Mouse (Mus musculus): ENCODE data around the gene Dock7. TPM values are rescaled to one million over a fixed set of nuclear protein-coding genes. Genes with fewer than 3 reads are reported as not detected.

Dock7 gene
- polyA plus RNA-seq, 1 experiment from 2014 or later: 41.7 TPM

DNA sequence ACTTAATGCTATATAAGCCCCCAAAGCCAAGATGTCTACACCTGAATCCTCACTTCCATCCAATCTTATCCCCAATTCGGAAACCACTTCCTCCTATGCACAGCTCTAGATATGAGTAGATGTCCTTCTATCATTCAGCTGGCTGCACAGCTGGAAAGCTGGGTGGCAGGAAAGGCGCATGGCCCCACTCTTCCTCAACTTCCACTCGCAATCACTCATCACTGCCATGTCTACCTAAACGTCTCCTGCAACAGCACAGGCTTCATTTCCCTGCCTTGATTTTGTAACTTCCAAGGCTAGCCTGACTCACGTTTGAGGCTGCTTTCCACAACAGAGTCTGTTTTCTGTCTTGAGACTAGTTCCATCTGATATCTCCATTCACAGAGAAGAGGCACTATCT is 1.7 kb downstream of the Dock7 start:
- Histone ChIP-seq H3K9ac (no peak overlapping the region), H3K4me3 (replicated peaks) (peak overlapping the region; percentile 18; the same call in 1 of the 2 replicates), H3K4me1 (peaks cover 21% of the 10 kb centered on the region), H3K4me2 (peak overlapping the region; percentile 45), H3K9me3 (no peaks in the 10 kb centered on the region), H3K27ac (no peak overlapping the region), H3K36me3 (no peaks in the 10 kb centered on the region), H3K27me3 (replicated peaks) (no peaks in the 10 kb centered on the region)
- 32% methylated on average over 5 of the region's 5 CpGs for WGBS
- no peak for ATAC-seq (ENCODE audit: insufficient read depth, low FRiP score, low read depth)

- H3K27me3 ChIP-seq (replicated peaks): no peaks in the 10 kb centered on the region
- ATAC-seq (ENCODE audit: insufficient read depth, low FRiP score, low read depth): 0 out of 2 replicates have a peak, but pooled peaks have one; percentile 41
- no peaks in the 10 kb centered on the region for H3K9me3 ChIP-seq
- 64% methylated on average over 9 of the region's 9 CpGs for WGBS
- no peak overlapping the region for H3K9ac ChIP-seq
- H3K36me3 ChIP-seq: no peaks in the 10 kb centered on the region
- peak overlapping the region; percentile 9; the same call in 1 of the 2 replicates for H3K4me2 ChIP-seq
- peak overlapping the region; percentile 69 for H3K27ac ChIP-seq
- H3K4me3 ChIP-seq (replicated peaks): no peak overlapping the region
- H3K4me1 ChIP-seq: peaks cover 17% of the 10 kb centered on the region; the same call in 1 of the 2 replicates
Observed at GRCm38 (mm10) chr4:99115797-99116196, 4.9 kb downstream of the Dock7 start.

GRCm38 (mm10) chr4:99111670-99112069 is 9.0 kb downstream of the Dock7 start:
- Histone ChIP-seq H3K27me3 (replicated peaks) (no peaks in the 10 kb centered on the region), H3K4me2 (no peak overlapping the region), H3K4me3 (replicated peaks) (no peak overlapping the region), H3K36me3 (no peaks in the 10 kb centered on the region), H3K9ac (no peak overlapping the region), H3K4me1 (peaks cover 16% of the 10 kb centered on the region; the same call in 1 of the 2 replicates), H3K27ac (no peak overlapping the region), H3K9me3 (no peaks in the 10 kb centered on the region)
- no peak for ATAC-seq (ENCODE audit: insufficient read depth, low FRiP score, low read depth)
- WGBS: 78% methylated on average over 3 of the region's 3 CpGs

DNA sequence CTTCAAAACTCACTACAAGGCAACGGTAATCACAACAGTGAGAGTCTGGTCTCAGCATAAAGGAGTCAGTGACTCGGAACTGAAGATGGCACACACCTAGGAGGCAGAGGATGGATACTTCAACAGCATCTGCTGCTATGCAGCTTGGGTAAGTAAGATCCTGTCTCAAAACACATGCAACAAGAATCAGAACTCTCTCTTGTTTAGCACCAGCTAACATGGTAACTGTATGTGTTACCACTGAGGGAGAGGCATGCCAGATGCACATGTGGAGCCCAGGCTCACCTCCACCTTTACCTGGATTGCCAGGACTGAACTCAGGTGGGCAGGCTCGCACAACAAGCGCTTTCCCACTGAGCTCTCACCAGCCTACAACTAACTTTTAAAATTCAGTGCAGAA is 11.9 kb downstream of the Dock7 start:
- ATAC-seq (ENCODE audit: insufficient read depth, low FRiP score, low read depth): no peak
- H3K27me3 ChIP-seq (replicated peaks): no peaks in the 10 kb centered on the region
- no peak overlapping the region for H3K27ac ChIP-seq
- H3K36me3 ChIP-seq: no peaks in the 10 kb centered on the region
- H3K9me3 ChIP-seq: no peaks in the 10 kb centered on the region
- H3K9ac ChIP-seq: no peak overlapping the region
- no peak overlapping the region for H3K4me3 ChIP-seq (replicated peaks)
- peaks cover 16% of the 10 kb centered on the region; the same call in 1 of the 2 replicates for H3K4me1 ChIP-seq
- WGBS: 89% methylated on average over 4 of the region's 4 CpGs
- H3K4me2 ChIP-seq: no peak overlapping the region

DNA sequence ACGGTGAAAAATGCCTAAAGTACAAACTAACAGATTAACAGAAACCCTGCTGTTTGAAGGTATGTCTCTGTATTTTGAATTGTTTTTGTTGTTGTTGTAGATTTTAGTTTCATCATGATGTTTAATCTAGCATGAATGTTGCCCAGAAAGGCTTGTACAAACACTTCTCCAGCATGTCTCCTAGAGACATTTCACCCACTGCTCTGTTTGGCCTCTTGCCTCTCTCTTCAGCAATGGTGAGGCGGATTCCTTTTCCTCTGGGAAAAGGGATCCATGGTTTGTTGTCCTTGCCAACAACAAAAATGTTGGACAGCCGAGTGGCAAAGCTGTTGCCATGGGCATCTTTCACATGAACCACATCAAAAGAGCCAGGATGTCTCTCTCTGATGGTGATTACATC is 17.9 kb downstream of the Dock7 start:
- Histone ChIP-seq H3K4me1 (peaks cover 6% of the 10 kb centered on the region; the same call in 1 of the 2 replicates), H3K4me2 (no peak overlapping the region), H3K27ac (no peak overlapping the region), H3K36me3 (no peaks in the 10 kb centered on the region), H3K4me3 (replicated peaks) (no peak overlapping the region), H3K9me3 (no peaks in the 10 kb centered on the region), H3K27me3 (replicated peaks) (no peaks in the 10 kb centered on the region), H3K9ac (no peak overlapping the region)
- no peak for ATAC-seq (ENCODE audit: insufficient read depth, low FRiP score, low read depth)
- 83% methylated on average over 3 of the region's 3 CpGs for WGBS

GRCm38 (mm10) chr4:99100724-99101123 is 20.0 kb downstream of the Dock7 start:
- 83% methylated on average over 7 of the region's 7 CpGs for WGBS
- Histone ChIP-seq H3K36me3 (no peaks in the 10 kb centered on the region), H3K4me2 (no peak overlapping the region), H3K4me1 (no peaks in the 10 kb centered on the region), H3K9me3 (no peaks in the 10 kb centered on the region), H3K27me3 (replicated peaks) (no peaks in the 10 kb centered on the region), H3K27ac (no peak overlapping the region), H3K9ac (no peak overlapping the region), H3K4me3 (replicated peaks) (no peak overlapping the region)
- ATAC-seq (ENCODE audit: insufficient read depth, low FRiP score, low read depth): no peak

GRCm38 (mm10) chr4:99091777-99092176 is 28.9 kb downstream of the Dock7 start:
- Histone ChIP-seq H3K27ac (no peak overlapping the region), H3K27me3 (replicated peaks) (no peaks in the 10 kb centered on the region), H3K4me2 (no peak overlapping the region), H3K36me3 (peaks cover 13% of the 10 kb centered on the region; the same call in 1 of the 2 replicates), H3K4me3 (replicated peaks) (no peak overlapping the region), H3K9ac (no peak overlapping the region), H3K4me1 (no peaks in the 10 kb centered on the region), H3K9me3 (no peaks in the 10 kb centered on the region)
- no peak for ATAC-seq (ENCODE audit: insufficient read depth, low FRiP score, low read depth)
- 79% methylated on average over 3 of the region's 3 CpGs for WGBS

DNA sequence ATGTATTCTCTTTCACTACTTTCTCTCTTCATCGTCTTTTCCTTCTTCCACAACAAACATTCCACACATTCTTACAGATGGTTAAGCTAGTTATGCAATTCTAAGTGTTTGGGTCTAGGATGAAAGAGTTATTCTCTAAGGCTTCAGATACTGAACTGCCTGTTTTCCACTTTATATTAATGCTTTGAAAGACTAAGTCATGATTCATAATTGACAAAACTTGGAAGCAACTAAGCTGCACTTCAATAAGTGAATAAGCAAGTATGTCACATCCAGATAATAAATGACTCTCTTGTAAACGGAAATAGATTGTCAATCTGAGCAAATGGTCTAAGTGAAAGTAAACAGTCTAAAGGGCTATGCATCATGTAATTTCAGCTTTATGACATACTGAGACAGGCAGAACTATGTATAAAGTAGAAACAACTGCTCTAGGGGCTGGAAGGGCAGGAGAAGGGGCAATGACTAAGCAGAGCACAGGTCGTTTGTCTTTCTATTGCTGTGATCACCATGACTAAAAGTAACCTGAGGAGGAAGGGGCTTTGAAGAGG is 29.5 kb downstream of the Dock7 start:
- Histone ChIP-seq H3K4me2 (no peak overlapping the region), H3K9ac (no peak overlapping the region), H3K4me3 (replicated peaks) (no peak overlapping the region), H3K36me3 (peaks cover 13% of the 10 kb centered on the region; the same call in 1 of the 2 replicates), H3K27ac (no peak overlapping the region), H3K9me3 (no peaks in the 10 kb centered on the region), H3K4me1 (no peaks in the 10 kb centered on the region), H3K27me3 (replicated peaks) (no peaks in the 10 kb centered on the region)
- ATAC-seq (ENCODE audit: insufficient read depth, low FRiP score, low read depth): no peak
- 21% methylated on average over 3 of the region's 3 CpGs for WGBS

DNA sequence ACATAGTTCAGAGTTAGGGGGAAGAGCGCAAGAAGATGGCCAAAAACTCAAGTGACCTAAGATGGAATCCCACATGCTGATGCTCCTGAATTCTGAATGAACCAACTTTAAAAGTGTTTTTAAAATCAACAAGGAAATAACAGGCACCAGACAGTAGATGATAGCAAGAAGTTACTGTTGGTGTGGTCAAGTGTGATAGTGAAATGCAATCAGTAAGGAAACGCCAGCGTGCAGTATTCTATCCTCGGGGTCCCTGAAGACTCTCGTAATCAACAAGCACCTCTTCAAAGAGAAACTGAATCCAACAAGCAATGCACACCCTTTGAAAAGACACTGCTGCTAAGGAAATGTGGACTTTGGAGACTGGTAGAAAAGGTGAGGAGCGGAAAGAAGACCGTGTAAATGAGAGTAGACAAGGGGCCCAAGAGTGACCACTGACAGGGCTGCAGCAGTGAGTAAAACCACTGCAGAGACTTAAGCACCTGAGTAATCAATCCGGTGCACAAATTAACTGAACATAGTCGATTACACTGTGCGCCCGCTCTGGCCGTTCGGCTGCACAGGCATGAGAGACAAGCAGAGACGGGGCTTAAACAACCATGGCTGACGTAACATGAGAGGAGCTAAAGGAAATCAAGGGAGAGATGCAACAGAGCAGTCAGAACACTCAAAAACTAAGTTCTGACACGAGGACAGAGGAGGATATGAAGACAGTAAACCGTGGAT is 32.8 kb downstream of the Dock7 start:
- Histone ChIP-seq H3K4me1 (no peaks in the 10 kb centered on the region), H3K4me3 (replicated peaks) (no peak overlapping the region), H3K27ac (no peak overlapping the region), H3K27me3 (replicated peaks) (no peaks in the 10 kb centered on the region), H3K36me3 (peaks cover 11% of the 10 kb centered on the region; the same call in 1 of the 2 replicates), H3K4me2 (no peak overlapping the region), H3K9ac (no peak overlapping the region), H3K9me3 (no peaks in the 10 kb centered on the region)
- ATAC-seq (ENCODE audit: insufficient read depth, low FRiP score, low read depth): no peak
- 86% methylated on average over 17 of the region's 17 CpGs for WGBS

DNA sequence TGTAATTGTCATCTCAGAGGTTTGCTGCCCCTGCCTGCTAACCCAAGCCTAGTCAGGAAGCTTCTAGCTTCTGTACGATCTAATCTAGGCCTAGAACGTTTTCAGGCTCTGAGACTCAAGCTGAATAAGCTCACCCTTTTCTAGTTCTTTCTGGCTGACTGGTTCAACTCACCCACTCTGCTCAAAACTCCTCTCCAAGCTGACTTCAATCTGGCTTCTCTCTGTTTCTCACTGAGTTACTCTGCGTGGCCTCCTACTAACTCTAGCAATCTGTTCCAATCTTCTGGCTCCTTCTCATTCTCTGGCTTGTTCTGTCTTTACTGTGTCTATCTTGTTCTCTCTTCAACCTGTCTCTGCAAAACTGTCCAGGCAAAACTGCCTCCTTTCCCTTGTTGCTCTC is 36.9 kb downstream of the Dock7 start:
- no peak for ATAC-seq (ENCODE audit: insufficient read depth, low FRiP score, low read depth)
- WGBS: 86% methylated on average over 3 of the region's 3 CpGs
- Histone ChIP-seq H3K4me2 (no peak overlapping the region), H3K9me3 (no peaks in the 10 kb centered on the region), H3K36me3 (peaks cover 11% of the 10 kb centered on the region), H3K4me1 (no peaks in the 10 kb centered on the region), H3K27me3 (replicated peaks) (no peaks in the 10 kb centered on the region), H3K9ac (no peak overlapping the region), H3K27ac (no peak overlapping the region), H3K4me3 (replicated peaks) (no peak overlapping the region)

- Histone ChIP-seq H3K27ac (no peak overlapping the region), H3K9ac (no peak overlapping the region), H3K4me2 (no peak overlapping the region), H3K36me3 (peaks cover 16% of the 10 kb centered on the region; the same call in 1 of the 2 replicates), H3K4me3 (replicated peaks) (no peak overlapping the region), H3K9me3 (no peaks in the 10 kb centered on the region), H3K27me3 (replicated peaks) (no peaks in the 10 kb centered on the region), H3K4me1 (no peaks in the 10 kb centered on the region)
- WGBS: 82% methylated on average over 1 of the region's 1 CpGs
- no peak for ATAC-seq (ENCODE audit: insufficient read depth, low FRiP score, low read depth)
Observed at GRCm38 (mm10) chr4:99081169-99081568, 39.5 kb downstream of the Dock7 start.

GRCm38 (mm10) chr4:99078005-99078404 is 42.7 kb downstream of the Dock7 start:
- H3K36me3 ChIP-seq: peaks cover 25% of the 10 kb centered on the region; the same call in 1 of the 2 replicates
- H3K27me3 ChIP-seq (replicated peaks): no peaks in the 10 kb centered on the region
- no peak overlapping the region for H3K4me2 ChIP-seq
- ATAC-seq (ENCODE audit: insufficient read depth, low FRiP score, low read depth): 0 out of 2 replicates have a peak, but pooled peaks have one; percentile 18
- H3K4me3 ChIP-seq (replicated peaks): no peak overlapping the region
- H3K27ac ChIP-seq: no peak overlapping the region
- 79% methylated on average over 3 of the region's 3 CpGs for whole genome bisulfite sequencing
- H3K9ac ChIP-seq: no peak overlapping the region
- H3K4me1 ChIP-seq: no peaks in the 10 kb centered on the region
- no peaks in the 10 kb centered on the region for H3K9me3 ChIP-seq
